Mouse (Mus musculus): ENCODE data around the gene Synm.

DNA sequence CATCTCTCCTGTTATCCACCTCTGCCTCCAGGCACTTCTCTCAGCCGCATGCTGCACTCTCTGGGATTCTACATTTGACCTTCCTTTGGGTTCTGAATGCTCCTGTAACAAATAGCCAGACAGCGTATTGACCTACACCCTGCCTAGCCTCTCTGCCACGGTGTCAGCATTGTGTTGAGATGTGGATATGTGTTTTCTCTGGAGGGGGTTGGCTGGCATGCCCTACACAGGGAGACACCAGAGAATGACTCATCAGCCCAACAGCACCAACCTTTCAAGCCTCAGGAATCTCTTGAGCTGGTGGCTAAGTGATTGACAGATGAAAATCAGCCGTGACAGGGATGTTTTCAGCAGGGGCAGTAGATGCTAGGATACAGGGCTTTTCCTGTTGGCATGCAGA lies 41.5 kb upstream of the Synm start:
- TF ChIP-seq GATA1 (IDR thresholded peaks at IDR 0.05; ENCODE audit: low read length), result no peak
- no peak for TF ChIP-seq TAL1 (IDR thresholded peaks at IDR 0.05; ENCODE audit: low read length)
